Mouse (Mus musculus): ENCODE measurements around the gene Nfya.

The Nfya gene

DNA sequence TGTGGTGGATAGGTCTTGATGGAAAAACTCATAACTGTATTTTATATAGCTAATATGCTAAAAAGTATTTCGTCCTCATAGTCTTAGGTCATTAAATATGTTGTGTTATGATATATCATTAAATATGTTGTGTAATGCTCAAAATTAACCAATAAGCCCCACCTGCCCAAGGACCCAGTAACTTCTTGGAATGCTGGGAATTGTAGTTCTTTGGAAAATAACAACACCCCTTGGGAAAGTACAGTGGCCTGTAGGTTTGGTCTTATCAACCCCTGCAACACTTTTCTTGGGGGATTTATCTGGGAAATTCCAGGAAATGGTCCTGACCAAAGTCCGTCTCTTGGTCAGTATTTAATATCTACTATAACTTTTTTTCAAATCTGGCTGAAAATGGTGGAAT, 66.6 kb downstream of the Nfya start:
- DNase-seq (ENCODE audit: low spot score) = no peak

DNA sequence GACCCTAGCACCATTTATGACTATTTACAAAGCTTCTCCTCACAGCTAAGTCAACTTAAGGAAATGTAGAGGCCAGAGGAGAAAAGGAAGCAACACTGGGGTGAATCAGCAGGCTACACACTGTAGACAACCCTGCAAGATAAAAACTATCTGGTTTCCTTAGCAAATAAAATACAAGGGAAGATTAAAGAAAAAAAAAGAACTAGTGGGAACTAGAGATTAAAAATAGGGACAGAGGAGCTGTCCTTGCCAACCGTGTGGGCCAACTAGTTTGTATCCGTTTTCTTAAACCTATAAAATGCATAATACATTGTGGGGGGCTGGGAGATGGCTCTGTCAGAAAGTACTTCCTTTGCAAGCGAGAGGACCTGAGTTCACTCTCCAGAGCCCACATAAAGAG, 67.8 kb downstream of the Nfya start:
- no peak for DNase-seq (ENCODE audit: low spot score)

DNA sequence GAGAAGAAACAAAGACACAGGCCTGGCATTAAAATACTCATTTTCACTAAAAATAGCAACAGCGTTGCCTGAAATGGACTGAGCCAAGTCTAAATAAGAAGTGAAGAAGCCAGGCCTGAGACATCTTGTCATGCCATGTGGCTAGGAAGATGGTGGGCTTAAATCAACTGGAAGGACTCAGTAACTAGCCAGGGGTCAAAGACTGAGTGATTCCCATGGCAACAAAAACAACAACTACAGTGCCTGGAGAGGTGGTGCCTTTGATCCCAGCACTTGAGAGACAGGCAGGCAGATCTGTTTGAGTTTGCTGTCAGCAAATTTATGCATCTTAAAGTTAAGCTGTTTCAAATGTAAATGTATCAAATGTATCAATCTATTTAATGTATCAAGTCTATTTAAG, 69.4 kb downstream of the Nfya start:
- no peak for DNase-seq (ENCODE audit: low spot score)

All from c-Kit-positive CD71-positive TER-119-positive erythroid progenitor cells, embryonic 14.5 days (primary cell).